Mouse (Mus musculus) embryonic facial prominence, embryonic 11.5 days (tissue): Measurements from ENCODE around the gene Gtf2h4. TPM values are rescaled to one million over a fixed set of nuclear protein-coding genes. Genes with fewer than 3 reads are reported as not detected.
A peak's percentile ranks its signal among the peaks of the same experiment; 100 is the strongest.

Source experiments
- ATAC-seq: fragments of 200-750 bp; cut with Nextera tagmentation; replicated peaks from 2 replicates; pipeline ENCODE4 v1.8.0; 2017; ENCODE audit warnings: low read depth; ENCODE audit not compliant: insufficient number of reproducible peaks, low FRiP score, low TSS enrichment
- DNase-seq: peaks from one replicate; pipeline ENCODE4 v3.0.0-alpha.2; 2015; ENCODE audit warnings: low spot score
- H3K27ac ChIP-seq: fragments of 300-500 bp; sonication (generic); replicated peaks from 2 replicates; pipeline ENCODE4 v1.5.1; 2014; ENCODE audit warnings: mild to moderate bottlenecking, low read depth, low read length, control low read depth
- H3K27me3 ChIP-seq: fragments of 300-500 bp; sonication (generic); 2 replicates; pipeline ENCODE4 v1.6.1; 2014; ENCODE audit warnings: mild to moderate bottlenecking, low read length, moderate library complexity, mixed read lengths; ENCODE audit not compliant: control insufficient read depth, insufficient read depth
- H3K36me3 ChIP-seq: fragments of 300-500 bp; sonication (generic); replicated peaks from 2 replicates; pipeline ENCODE4 v1.6.1; 2014; ENCODE audit warnings: low read depth, mild to moderate bottlenecking, low read length, moderate library complexity, mixed read lengths; ENCODE audit not compliant: control insufficient read depth, insufficient read depth
- H3K4me1 ChIP-seq: fragments of 300-500 bp; sonication (generic); 2 replicates; pipeline ENCODE4 v1.6.1; 2014; ENCODE audit warnings: low read length, mixed read lengths; ENCODE audit not compliant: control insufficient read depth, insufficient read depth
- H3K4me2 ChIP-seq: fragments of 300-500 bp; sonication (generic); 2 replicates; pipeline ENCODE4 v1.6.1; 2014; ENCODE audit warnings: low read depth, mild to moderate bottlenecking, control low read depth, low read length, moderate library complexity
- H3K4me3 ChIP-seq: fragments of 300-500 bp; sonication (generic); 2 replicates; pipeline ENCODE4 v1.5.1; 2014; ENCODE audit warnings: low read depth, low read length, control low read depth
- H3K9ac ChIP-seq: fragments of 300-500 bp; sonication (generic); replicated peaks from 2 replicates; pipeline ENCODE4 v1.6.1; 2014; ENCODE audit warnings: mild to moderate bottlenecking, control low read depth, low read length
- H3K9me3 ChIP-seq: fragments of 300-500 bp; sonication (generic); replicated peaks from 2 replicates; pipeline ENCODE4 v1.6.1; 2016; ENCODE audit warnings: mild to moderate bottlenecking, low read length, inconsistent platforms, mixed read lengths; ENCODE audit not compliant: control insufficient read depth
- WGBS: fragments of 180-500 bp; shearing (Covaris S2); extraction: QIAGEN DNeasy Blood & Tissue Kit; methylation state at CpG from one replicate; pipeline ENCODE4 v1.1.7; 2014; 5-methylcytosine and 5-hydroxymethylcytosine counted together
- polyA plus RNA-seq: library from polyadenylated mRNA; unstranded; fragments of >200 nt; fragmentation: Nextera tagmentation; extraction: Ambion mirVana; gene quantifications from 2 replicates; pipeline ENCODE4 v1.2.1, GENCODE M21; 2014

Gtf2h4 gene
- polyA plus RNA-seq: 43.3 and 53.4 TPM in 2 replicates

DNA sequence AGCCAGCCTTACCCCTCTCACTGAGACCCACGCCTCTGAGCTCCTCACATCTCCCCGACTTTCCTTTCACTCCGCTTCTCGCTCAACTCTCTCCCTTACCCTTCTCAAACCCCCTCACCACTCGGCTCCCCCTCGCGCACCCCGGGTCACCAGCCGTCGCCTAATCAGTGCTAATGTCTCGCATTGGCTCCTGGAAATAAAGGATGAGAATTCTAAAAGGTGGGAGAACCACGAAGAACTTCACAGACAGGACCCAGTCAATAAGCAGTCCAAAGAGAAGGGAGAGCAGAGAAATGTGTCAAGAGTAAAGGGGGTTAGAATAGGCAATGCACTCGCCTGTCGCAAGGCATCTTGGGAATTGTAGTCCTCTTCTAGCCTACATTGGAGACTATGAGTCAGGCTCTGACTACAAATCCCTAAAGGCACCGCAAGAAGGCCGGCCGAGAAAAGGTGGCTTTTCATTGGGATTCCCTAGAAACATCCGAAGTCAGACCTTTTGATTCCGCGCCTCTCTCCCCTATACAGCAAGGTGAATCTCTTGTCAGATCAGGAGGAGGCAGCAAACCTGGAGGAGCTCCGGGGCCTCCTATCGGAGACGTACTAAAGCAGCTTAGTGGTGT, at the start of gene Gtf2h4:
Gtf2h4 (minus strand) TSS at position 324 of the 620 bp plus-strand sequence.
- Histone ChIP-seq H3K4me1 (no peaks in the 10 kb centered on the region), H3K9me3 (no peaks in the 10 kb centered on the region), H3K4me2 (peak within 1 kb of the TSS; percentile 58), H3K27me3 (no peaks in the 10 kb centered on the region), H3K4me3 (peak within 1 kb of the TSS; percentile 64), H3K27ac (no peak within 1 kb of the TSS), H3K9ac (peak within 1 kb of the TSS; percentile 70), H3K36me3 (no peaks in the 10 kb centered on the region)
- DNase-seq (peak; percentile 98), ATAC-seq (peak; percentile 87)
- WGBS: 2% methylated on average over 23 of the region's 23 CpGs

DNA sequence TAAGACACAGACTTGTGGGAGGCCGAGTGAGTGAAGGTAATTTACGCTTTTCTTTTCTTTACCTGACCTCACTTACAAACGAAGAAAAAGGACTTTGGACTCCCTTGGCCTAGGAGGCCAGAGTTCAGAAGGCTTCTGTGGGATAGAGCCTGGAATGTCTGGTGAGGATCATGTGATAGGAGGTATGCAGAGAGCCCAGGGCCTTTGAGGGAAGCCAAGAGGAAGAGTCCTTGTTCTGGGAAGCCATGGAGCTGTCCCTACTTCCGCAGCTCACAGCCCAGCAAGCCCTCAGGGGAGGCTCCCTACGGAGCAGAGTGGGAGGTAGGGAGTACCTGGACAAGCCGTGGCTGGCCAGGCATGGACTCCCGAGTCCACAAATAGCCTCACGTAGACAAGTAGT, 48.1 kb upstream of the Gtf2h4 start:
- no peak overlapping the region for H3K27ac ChIP-seq
- peaks cover 4% of the 10 kb centered on the region; the same call in 1 of the 2 replicates for H3K4me1 ChIP-seq
- DNase-seq (no peak), ATAC-seq (no peak)
- H3K27me3 ChIP-seq: no peaks in the 10 kb centered on the region; the same call in 1 of the 2 replicates
- H3K4me2 ChIP-seq: no peak overlapping the region
- 56% methylated on average over 8 of the region's 8 CpGs for WGBS
- H3K36me3 ChIP-seq: no peaks in the 10 kb centered on the region
- no peak overlapping the region for H3K4me3 ChIP-seq
- no peaks in the 10 kb centered on the region for H3K9me3 ChIP-seq
- no peak overlapping the region for H3K9ac ChIP-seq

DNA sequence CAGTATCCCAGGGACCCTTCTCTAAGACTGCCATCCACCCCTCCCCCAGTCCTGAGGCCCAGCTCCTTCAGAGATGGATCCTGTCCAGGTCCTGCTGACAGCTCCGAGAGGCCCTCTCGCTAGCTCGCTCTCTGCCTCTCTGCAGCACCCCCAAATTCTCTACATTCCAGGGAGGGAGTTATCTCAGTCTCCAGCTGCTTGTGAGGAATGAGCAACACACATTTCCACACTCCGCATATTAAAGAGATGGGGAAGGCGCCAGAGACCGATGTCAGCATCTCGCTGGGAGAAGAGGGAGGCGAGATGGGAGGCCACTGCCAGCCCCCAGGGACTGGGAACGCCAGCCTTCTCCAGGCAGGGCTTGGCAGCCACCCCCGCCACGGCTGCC, 46.8 kb upstream of the Gtf2h4 start:
- Histone ChIP-seq H3K4me3 (no peak overlapping the region), H3K4me2 (no peak overlapping the region), H3K36me3 (no peaks in the 10 kb centered on the region), H3K9me3 (no peaks in the 10 kb centered on the region), H3K27ac (no peak overlapping the region), H3K9ac (peak overlapping the region; percentile 19; the same call in 1 of the 2 replicates), H3K4me1 (peaks cover 4% of the 10 kb centered on the region; the same call in 1 of the 2 replicates), H3K27me3 (no peaks in the 10 kb centered on the region; the same call in 1 of the 2 replicates)
- DNase-seq: no peak
- WGBS: 17% methylated on average over 11 of the region's 11 CpGs
- ATAC-seq: no peak

DNA sequence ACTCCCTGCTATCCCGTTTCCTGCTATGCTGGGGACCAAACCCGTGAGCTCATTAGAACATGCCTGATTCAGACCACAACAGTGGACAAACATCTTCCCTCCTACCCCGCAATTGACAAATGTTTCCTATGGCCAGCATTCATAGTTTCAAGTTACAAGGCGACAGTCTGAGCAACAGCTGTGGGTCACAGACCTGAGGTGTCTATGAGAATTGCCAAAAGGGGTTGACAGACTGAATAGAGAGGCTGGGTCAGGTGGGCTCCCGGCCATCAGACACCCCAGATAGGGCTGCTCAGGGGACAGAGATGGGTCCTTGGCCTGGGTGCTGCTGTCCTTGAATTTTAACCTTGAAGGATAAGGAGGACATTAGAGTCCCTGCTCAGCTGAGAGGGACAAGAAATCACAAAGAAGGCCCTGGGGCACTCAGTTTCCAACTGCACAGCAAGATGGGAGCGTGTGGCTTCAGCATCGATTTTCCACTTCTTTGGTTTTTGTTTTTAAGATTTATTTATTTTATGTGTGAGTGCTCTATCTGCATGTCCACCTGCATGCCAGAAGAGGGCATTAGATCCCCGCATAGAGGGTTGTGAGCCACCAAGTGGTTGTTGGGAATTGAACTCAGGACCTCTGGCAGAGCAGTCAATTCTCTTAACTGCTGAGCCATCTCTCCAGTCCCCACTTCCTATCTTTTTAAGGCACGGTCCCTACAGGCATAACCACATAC, 46.2 kb upstream of the Gtf2h4 start:
- no peak overlapping the region for H3K4me2 ChIP-seq
- H3K4me1 ChIP-seq: peaks cover 4% of the 10 kb centered on the region; the same call in 1 of the 2 replicates
- no peaks in the 10 kb centered on the region for H3K36me3 ChIP-seq
- H3K9ac ChIP-seq: no peak overlapping the region
- H3K4me3 ChIP-seq: no peak overlapping the region
- no peaks in the 10 kb centered on the region for H3K9me3 ChIP-seq
- 57% methylated on average over 9 of the region's 9 CpGs for WGBS
- H3K27ac ChIP-seq: no peak overlapping the region
- no peaks in the 10 kb centered on the region; the same call in 1 of the 2 replicates for H3K27me3 ChIP-seq
- no peak for ATAC-seq
- no peak for DNase-seq

DNA sequence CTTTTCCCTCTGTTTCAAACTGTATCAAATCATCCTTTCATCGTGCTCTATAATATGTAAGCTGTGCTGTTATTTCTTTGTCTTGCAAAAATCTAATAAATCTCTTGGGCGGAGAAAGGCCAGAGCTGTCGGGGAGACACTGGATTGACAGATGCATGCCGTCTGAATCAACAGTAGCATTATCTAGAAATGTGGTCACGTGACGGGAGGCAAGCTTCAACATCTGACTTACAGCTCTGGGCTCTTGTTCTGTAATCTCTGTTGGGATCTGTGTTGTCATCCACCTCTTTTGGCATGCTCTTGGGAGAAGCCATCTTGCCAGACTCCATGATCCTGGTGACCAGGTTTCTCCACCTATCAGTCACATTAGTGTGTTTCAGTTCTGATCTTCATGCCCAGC, 43.5 kb upstream of the Gtf2h4 start:
- no peaks in the 10 kb centered on the region for H3K9me3 ChIP-seq
- DNase-seq: no peak
- no peak overlapping the region for H3K4me2 ChIP-seq
- no peak overlapping the region for H3K9ac ChIP-seq
- no peak overlapping the region for H3K27ac ChIP-seq
- ATAC-seq: no peak
- no peaks in the 10 kb centered on the region for H3K27me3 ChIP-seq
- no peak overlapping the region for H3K4me3 ChIP-seq
- H3K36me3 ChIP-seq: no peaks in the 10 kb centered on the region
- 86% methylated on average over 6 of the region's 6 CpGs for WGBS
- peaks cover 4% of the 10 kb centered on the region; the same call in 1 of the 2 replicates for H3K4me1 ChIP-seq

DNA sequence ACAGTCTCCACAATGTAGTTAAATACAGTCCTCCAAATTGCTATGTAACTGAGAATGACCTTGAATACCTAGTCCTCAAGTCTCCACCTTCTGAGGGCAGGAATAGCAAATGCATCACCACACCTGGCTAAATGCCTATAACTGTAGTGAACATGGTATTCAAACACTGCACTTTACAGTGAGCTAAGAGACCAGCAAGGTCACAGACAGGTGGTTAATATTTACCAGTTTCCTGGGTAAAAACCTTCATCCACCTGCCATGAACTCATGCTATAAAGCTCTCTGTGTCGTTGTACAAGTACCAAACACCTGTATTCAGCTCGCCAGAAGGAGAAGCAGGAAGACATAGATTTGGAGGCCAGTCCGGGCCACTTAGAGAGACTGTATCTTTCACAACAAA, 42.6 kb upstream of the Gtf2h4 start:
- H3K9ac ChIP-seq: no peak overlapping the region
- no peak overlapping the region for H3K4me3 ChIP-seq
- no peaks in the 10 kb centered on the region for H3K27me3 ChIP-seq
- H3K9me3 ChIP-seq: no peaks in the 10 kb centered on the region
- H3K36me3 ChIP-seq: no peaks in the 10 kb centered on the region
- DNase-seq (no peak), ATAC-seq (no peak)
- H3K4me2 ChIP-seq: no peak overlapping the region
- H3K27ac ChIP-seq: no peak overlapping the region
- WGBS: 79% methylated on average over 3 of the region's 3 CpGs
- H3K4me1 ChIP-seq: peaks cover 4% of the 10 kb centered on the region; the same call in 1 of the 2 replicates

DNA sequence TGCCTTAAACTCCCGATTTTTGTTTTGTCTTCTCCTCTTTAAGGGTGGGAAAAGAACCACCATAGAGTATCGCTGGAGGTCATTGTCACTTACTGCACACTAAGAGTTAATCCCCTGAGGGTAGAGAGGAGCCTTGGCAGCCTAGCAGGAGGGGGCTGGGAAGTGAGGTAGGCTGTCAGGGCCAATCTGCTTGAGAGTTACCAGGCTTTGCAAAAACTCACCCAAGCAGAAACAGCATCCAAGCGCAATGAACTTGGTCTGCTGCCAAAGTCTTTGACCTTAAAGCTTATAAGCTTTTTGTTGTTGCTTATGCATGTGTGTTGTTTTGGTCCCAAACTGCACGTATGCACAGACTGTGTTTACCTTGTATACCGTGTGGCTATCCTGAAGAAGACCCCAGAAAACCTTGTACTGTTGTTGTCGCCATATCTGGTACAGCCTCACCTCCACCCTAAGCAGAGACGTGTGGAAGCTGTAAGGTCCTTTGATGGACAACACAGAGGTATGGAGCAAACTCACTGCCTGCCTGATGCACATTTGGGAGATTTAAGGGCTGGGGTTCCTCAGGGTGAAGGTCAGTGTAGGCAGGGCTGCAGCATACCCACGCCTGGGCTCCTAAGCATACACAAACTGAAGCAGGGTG, 37.3 kb upstream of the Gtf2h4 start:
- DNase-seq (peak; percentile 60), ATAC-seq (peak; percentile 70; the same call in 1 of the 2 replicates)
- H3K27ac ChIP-seq: no peak overlapping the region
- no peak overlapping the region for H3K4me2 ChIP-seq
- no peak overlapping the region for H3K9ac ChIP-seq
- H3K4me3 ChIP-seq: no peak overlapping the region
- no peaks in the 10 kb centered on the region for H3K9me3 ChIP-seq
- H3K27me3 ChIP-seq: no peaks in the 10 kb centered on the region
- WGBS: 46% methylated on average over 8 of the region's 8 CpGs
- H3K36me3 ChIP-seq: no peaks in the 10 kb centered on the region
- H3K4me1 ChIP-seq: no peaks in the 10 kb centered on the region

DNA sequence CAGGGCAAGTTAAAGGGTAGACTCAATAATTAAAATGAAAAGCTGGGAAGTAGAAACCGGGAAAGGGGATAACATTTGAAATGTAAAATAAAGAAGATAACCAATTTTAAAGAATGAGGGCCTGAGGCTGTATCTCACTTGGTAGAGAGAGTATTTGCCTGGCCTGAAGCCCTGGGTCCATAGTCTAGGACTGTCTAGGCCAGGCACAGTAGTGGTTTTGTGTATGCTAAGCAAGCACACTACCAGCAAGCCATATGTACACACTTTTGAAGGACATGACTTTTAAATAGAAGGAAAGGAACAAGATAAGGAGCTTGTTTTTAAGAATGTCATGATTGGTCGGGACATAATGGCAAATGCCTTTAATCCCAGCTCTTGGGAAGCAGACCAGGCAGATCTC, 35.1 kb upstream of the Gtf2h4 start:
- no peaks in the 10 kb centered on the region for H3K9me3 ChIP-seq
- DNase-seq (no peak), ATAC-seq (no peak)
- H3K36me3 ChIP-seq: no peaks in the 10 kb centered on the region
- peaks cover 2% of the 10 kb centered on the region; the same call in 1 of the 2 replicates for H3K27me3 ChIP-seq
- no peak overlapping the region for H3K4me2 ChIP-seq
- H3K4me3 ChIP-seq: no peak overlapping the region
- no peaks in the 10 kb centered on the region for H3K4me1 ChIP-seq
- no peak overlapping the region for H3K27ac ChIP-seq
- no peak overlapping the region for H3K9ac ChIP-seq
- WGBS: 78% methylated on average over 2 of the region's 2 CpGs
